Mouse (Mus musculus) midbrain, embryonic 16.5 days (tissue): ENCODE measurements around the gene Sema3e. TPM values are rescaled to one million over a fixed set of nuclear protein-coding genes. Genes with fewer than 3 reads are reported as not detected.

Experiments
- ATAC-seq: fragments of 200-750 bp; cut with Nextera tagmentation; 2 replicates; pipeline ENCODE4 v1.8.0; 2017; ENCODE audit warnings: moderate TSS enrichment
- H3K27ac ChIP-seq: fragments of 300-500 bp; sonication (generic); 2 replicates; pipeline ENCODE4 v1.5.1; 2014; ENCODE audit warnings: mild to moderate bottlenecking, low read length, mixed read lengths
- H3K27me3 ChIP-seq: fragments of 300-500 bp; sonication (generic); 2 replicates; pipeline ENCODE4 v1.6.1; 2014; ENCODE audit warnings: low read depth, low read length, mixed read lengths; ENCODE audit not compliant: control insufficient read depth, insufficient read depth
- H3K36me3 ChIP-seq: fragments of 300-500 bp; sonication (generic); 2 replicates; pipeline ENCODE4 v1.6.1; 2014; ENCODE audit warnings: mild to moderate bottlenecking, low read length, moderate library complexity, mixed read lengths; ENCODE audit not compliant: control insufficient read depth, insufficient read depth
- H3K4me1 ChIP-seq: fragments of 300-500 bp; sonication (generic); 2 replicates; pipeline ENCODE4 v1.6.1; 2014; ENCODE audit warnings: mild to moderate bottlenecking, low read length, mixed read lengths; ENCODE audit not compliant: control insufficient read depth, insufficient read depth
- H3K4me2 ChIP-seq: fragments of 300-500 bp; sonication (generic); 2 replicates; pipeline ENCODE4 v1.6.1; 2014; ENCODE audit warnings: mild to moderate bottlenecking, low read length, mixed read lengths
- H3K4me3 ChIP-seq: fragments of 300-500 bp; sonication (generic); 2 replicates; pipeline ENCODE4 v1.5.1; 2014; ENCODE audit warnings: low read depth, mild to moderate bottlenecking, low read length, moderate library complexity, mixed read lengths
- H3K9ac ChIP-seq: fragments of 300-500 bp; sonication (generic); 2 replicates; pipeline ENCODE4 v1.6.1; 2014; ENCODE audit warnings: low read depth, low read length, mixed read lengths
- H3K9me3 ChIP-seq: fragments of 300-500 bp; sonication (generic); replicated peaks from 2 replicates; pipeline ENCODE4 v1.6.1; 2014; ENCODE audit warnings: mild to moderate bottlenecking, low read length, mixed read lengths; ENCODE audit not compliant: control insufficient read depth, poor library complexity, severe bottlenecking
- WGBS: fragments of 180-500 bp; shearing (Covaris S2); extraction: QIAGEN DNeasy Blood & Tissue Kit; methylation state at CpG from one replicate; pipeline ENCODE4 v1.1.7; 2014; 5-methylcytosine and 5-hydroxymethylcytosine counted together
- polyA plus RNA-seq: library from polyadenylated mRNA; unstranded; fragments of >200 nt; fragmentation: Nextera tagmentation; extraction: Ambion mirVana; gene quantifications from 2 replicates; pipeline ENCODE4 v1.2.1, GENCODE M21; 2015

Sema3e gene
- polyA plus RNA-seq, 1 experiment from 2014 or later = 3.4 TPM

DNA sequence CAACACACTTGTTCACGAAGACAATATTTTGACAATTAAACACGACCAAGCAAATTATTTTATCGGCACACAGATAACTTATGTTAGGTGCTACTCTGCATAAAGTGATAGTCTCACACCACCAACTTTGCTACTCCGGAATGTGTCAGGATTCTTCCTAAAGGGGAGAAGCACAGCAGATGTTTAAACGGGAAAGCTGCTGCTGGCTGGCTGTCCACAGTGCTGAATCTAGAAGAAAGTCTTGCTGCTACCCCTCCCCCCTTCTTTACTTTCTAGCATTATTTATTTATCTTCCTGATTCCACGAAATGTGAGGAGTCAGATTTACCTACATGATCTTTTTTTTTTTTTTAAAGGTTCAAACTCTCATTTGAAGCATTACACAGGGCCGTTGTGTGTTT, 23.6 kb downstream of the Sema3e start:
- ATAC-seq = no peak
- H3K27ac ChIP-seq = no peak overlapping the region
- H3K9ac ChIP-seq = no peak overlapping the region
- no peaks in the 10 kb centered on the region for H3K9me3 ChIP-seq
- WGBS = 47% methylated on average over 7 of the region's 7 CpGs
- H3K27me3 ChIP-seq = no peaks in the 10 kb centered on the region
- H3K4me2 ChIP-seq = no peak overlapping the region
- H3K4me1 ChIP-seq = no peaks in the 10 kb centered on the region
- no peaks in the 10 kb centered on the region for H3K36me3 ChIP-seq
- no peak overlapping the region for H3K4me3 ChIP-seq

DNA sequence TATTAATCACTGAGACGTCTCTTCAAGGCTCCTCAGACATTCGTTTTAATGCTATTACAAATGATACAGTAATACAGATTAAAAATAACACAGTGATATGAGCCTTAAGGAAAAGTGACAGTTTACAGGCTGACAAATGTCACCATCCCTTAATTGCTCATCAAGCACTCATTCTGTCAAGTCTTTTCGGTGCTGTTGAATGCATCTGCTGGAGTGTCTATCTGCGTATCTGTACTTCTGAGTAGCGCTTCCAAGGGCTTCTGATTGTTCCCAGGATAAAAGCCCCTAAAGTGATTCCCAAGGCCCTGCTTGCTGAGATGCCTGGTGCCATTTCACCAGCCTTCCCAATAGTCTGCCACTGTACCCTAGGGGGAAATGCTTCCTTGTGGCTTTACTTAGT, 29.4 kb downstream of the Sema3e start:
- Histone ChIP-seq H3K4me3 (no peak overlapping the region), H3K36me3 (no peaks in the 10 kb centered on the region), H3K27ac (no peak overlapping the region), H3K4me1 (no peaks in the 10 kb centered on the region), H3K4me2 (no peak overlapping the region), H3K27me3 (no peaks in the 10 kb centered on the region), H3K9me3 (no peaks in the 10 kb centered on the region), H3K9ac (no peak overlapping the region)
- no peak for ATAC-seq
- 67% methylated on average over 5 of the region's 5 CpGs for WGBS

DNA sequence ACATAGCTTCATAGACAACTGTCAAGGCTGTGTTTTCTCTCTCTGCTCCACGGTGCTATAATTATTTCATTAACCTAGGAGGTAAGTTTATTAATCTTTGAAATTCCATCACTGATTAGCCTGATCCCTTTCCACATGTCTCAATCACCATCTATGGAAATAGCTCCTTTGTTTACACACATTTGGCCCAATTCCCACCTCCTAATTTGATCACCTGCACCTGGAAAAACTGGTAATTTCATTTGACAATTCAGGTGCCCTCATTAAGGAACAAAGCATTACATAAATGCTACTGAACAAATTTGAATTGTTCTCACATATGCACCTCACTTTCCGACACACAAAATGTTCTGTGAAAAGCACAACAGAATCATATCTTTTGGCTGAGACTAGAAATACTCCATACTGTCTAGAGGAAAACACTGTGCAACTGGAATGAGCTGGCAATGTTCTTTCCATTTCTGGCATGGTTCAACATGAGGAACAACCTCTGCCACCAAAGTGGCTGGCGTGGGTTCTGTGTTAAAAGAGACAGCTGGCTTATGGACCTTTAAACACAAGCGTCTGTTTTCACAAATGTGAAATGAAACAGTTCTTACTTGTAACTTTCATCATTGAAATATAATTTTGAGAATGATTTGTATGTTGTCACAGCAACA, 34.9 kb downstream of the Sema3e start:
- Histone ChIP-seq H3K27ac (no peak overlapping the region), H3K36me3 (no peaks in the 10 kb centered on the region), H3K4me2 (no peak overlapping the region), H3K9me3 (no peaks in the 10 kb centered on the region), H3K27me3 (no peaks in the 10 kb centered on the region), H3K4me3 (no peak overlapping the region), H3K4me1 (no peaks in the 10 kb centered on the region), H3K9ac (no peak overlapping the region)
- ATAC-seq = no peak
- 85% methylated on average over 4 of the region's 4 CpGs for WGBS

DNA sequence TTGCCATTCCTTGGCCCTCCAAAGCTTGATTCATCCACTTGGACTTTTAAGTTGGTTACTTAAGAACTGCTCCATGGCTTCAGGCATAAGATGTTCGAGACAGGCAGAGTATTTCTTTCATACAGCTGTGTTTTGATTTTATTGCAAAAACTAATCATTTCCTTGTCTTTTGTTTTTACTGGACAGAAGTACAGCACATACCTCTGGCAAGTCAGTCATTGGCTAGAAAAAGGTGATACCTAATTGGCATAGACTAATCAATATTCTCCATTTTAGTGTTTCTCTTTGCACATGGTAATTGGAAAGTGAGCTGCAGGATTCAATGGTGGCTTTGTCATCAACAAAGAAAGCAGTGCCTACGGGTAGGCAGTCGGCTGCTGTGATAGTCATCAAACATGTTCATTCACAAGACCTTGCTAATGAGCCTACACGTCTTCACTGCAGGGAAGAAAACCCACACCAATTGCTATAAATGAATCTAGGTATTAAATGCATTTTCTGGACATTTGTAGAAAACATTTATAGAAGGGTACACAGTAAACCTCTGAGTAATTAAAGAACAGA, 37.9 kb downstream of the Sema3e start:
- H3K9ac ChIP-seq = no peak overlapping the region
- H3K4me1 ChIP-seq = no peaks in the 10 kb centered on the region
- no peak overlapping the region for H3K4me3 ChIP-seq
- no peak overlapping the region for H3K4me2 ChIP-seq
- WGBS = 39% methylated on average over 4 of the region's 4 CpGs
- no peaks in the 10 kb centered on the region for H3K9me3 ChIP-seq
- no peak overlapping the region for H3K27ac ChIP-seq
- no peaks in the 10 kb centered on the region for H3K36me3 ChIP-seq
- ATAC-seq = no peak
- no peaks in the 10 kb centered on the region for H3K27me3 ChIP-seq

DNA sequence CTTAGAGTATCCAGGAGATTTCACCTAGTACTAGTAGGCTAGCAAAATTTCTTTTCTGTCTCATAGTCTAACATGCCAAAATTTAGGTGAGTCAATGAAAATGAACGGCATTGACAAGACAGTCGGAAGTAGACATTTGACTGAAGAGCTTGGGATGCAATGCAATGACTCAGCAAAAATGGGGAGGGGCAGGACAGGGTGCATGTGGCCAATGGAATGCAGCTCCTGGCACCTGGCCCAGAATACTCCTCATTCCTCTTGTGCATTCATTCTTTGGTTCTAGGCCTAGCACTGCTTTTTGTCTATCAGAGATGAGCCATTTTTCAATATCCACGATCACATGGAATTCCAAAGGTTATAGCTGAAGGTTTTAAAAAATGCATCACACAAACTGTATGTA, 48.1 kb downstream of the Sema3e start:
- Histone ChIP-seq H3K36me3 (no peaks in the 10 kb centered on the region), H3K27ac (no peak overlapping the region), H3K9ac (no peak overlapping the region), H3K4me1 (no peaks in the 10 kb centered on the region), H3K4me2 (no peak overlapping the region), H3K27me3 (no peaks in the 10 kb centered on the region), H3K4me3 (no peak overlapping the region), H3K9me3 (no peaks in the 10 kb centered on the region)
- ATAC-seq = no peak
- 88% methylated on average over 3 of the region's 3 CpGs for WGBS

DNA sequence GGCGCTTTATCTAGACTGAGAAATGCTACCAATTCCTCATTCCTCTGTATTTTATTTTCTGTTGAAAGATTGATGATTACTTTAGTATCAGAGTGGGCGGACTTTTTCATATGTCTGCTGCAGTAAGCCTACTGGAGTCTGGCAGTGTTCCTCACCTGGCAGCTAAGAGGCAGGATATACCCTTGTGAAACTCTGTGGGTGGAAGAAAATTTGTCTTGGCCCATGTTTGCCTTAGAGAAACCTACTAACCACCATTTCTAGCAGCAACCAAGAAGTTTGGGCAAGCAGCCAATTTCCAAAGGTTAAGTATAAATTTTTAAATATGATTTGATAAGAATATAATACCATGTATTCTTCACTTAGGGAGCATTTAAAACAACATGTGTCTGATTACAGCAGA, 63.0 kb downstream of the Sema3e start:
- Histone ChIP-seq H3K4me2 (no peak overlapping the region), H3K27me3 (no peaks in the 10 kb centered on the region), H3K36me3 (no peaks in the 10 kb centered on the region), H3K9me3 (no peaks in the 10 kb centered on the region), H3K9ac (no peak overlapping the region), H3K4me1 (no peaks in the 10 kb centered on the region), H3K27ac (no peak overlapping the region), H3K4me3 (no peak overlapping the region)
- ATAC-seq = no peak
- 95% methylated on average over 2 of the region's 2 CpGs for WGBS

DNA sequence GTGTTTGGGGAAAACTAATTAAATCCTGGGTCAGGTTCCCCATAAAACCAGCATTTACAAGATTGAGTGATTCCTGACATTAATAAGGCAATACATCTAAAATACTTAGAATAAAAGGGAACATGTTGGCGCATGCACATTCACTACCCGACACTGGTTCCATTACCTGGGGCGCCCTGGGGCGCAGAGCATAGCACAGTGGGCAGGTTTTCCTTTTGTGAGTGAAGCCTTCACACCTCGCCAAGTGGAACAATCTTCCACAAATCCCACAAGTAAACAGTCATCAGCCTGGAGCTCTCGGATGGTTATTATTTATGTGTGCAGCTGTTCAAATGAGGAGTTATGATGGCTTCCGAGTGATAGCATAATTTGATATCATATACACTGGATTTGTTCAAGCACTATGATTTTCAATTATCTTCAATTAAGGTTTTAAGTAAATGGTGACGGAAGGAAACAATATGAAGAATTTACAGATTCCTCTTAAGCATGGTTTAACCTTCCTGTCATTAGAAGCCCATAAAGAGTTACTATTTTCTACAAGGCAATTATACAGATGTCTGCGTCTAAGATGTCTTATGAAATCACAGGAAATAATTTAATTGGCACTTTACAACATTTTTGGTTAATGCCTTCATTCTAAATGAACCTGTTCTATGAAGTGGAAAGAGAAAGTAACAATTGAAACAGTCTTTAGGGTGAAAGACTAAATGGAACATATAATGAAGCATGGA, 65.0 kb downstream of the Sema3e start:
- no peak overlapping the region for H3K27ac ChIP-seq
- H3K9me3 ChIP-seq = no peaks in the 10 kb centered on the region
- no peaks in the 10 kb centered on the region for H3K36me3 ChIP-seq
- no peak overlapping the region for H3K4me3 ChIP-seq
- H3K9ac ChIP-seq = no peak overlapping the region
- no peaks in the 10 kb centered on the region for H3K4me1 ChIP-seq
- no peak for ATAC-seq
- H3K27me3 ChIP-seq = no peaks in the 10 kb centered on the region
- WGBS = 77% methylated on average over 9 of the region's 9 CpGs
- no peak overlapping the region for H3K4me2 ChIP-seq

DNA sequence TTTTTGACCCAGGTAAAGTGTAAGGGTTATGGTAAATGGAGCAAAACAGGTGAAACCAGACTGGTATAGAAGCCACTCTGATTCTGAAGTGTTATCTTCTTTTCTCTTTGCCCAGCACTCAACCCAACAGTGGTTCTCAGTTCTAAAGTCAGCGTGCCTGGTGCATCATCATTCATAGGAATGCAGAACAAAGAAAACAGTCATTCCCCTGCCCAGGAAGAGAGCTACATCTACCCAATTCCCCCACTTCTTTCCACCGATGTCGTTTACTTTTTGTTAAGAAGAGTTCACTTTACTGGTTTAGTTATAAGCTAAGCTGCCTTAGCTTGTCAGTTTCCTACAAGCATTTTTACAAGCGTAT, 65.5 kb downstream of the Sema3e start:
- no peak overlapping the region for H3K27ac ChIP-seq
- 94% methylated on average over 4 of the region's 4 CpGs for WGBS
- no peak for ATAC-seq
- H3K4me2 ChIP-seq = no peak overlapping the region
- H3K4me1 ChIP-seq = no peaks in the 10 kb centered on the region
- H3K9ac ChIP-seq = no peak overlapping the region
- no peak overlapping the region for H3K4me3 ChIP-seq
- no peaks in the 10 kb centered on the region for H3K27me3 ChIP-seq
- H3K9me3 ChIP-seq = no peaks in the 10 kb centered on the region
- no peaks in the 10 kb centered on the region for H3K36me3 ChIP-seq

DNA sequence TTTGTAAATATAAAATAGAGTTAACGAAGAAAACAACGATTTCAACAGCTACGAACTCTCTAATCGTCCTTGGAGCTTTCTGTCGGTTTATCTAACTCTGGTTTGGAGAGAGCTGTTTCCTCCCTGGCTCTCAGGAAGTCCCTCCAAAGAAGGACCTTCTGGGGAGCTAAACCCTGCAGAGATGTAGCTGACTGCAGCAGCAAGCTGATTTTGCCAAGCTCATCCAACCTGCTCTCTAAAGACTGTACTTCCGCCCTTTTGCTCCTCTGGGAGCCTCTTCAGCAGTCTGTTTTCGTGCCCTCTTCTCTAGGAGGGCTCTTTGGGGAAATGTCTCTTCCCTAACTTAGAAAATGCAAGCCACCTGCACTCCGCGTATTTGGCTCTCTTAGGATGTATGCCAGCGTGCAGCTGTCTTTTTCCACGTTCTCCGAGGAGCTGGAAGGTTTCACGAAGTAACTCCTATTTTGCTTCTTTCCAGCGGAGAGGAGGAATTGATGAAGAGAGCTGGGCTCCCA, 67.2 kb downstream of the Sema3e start:
- H3K36me3 ChIP-seq = no peaks in the 10 kb centered on the region
- no peaks in the 10 kb centered on the region for H3K4me1 ChIP-seq
- no peaks in the 10 kb centered on the region for H3K9me3 ChIP-seq
- peak overlapping the region; percentile 46 for H3K4me2 ChIP-seq
- no peaks in the 10 kb centered on the region for H3K27me3 ChIP-seq
- 54% methylated on average over 14 of the region's 14 CpGs for WGBS
- H3K9ac ChIP-seq = no peak overlapping the region
- H3K4me3 ChIP-seq = no peak overlapping the region
- ATAC-seq = no peak
- no peak overlapping the region for H3K27ac ChIP-seq
